Mouse (Mus musculus): Measurements from ENCODE around the gene Cbr2.
A peak's percentile ranks its signal among the peaks of the same experiment; 100 is the strongest.
"Not testable (repeated sequence)": the region's sequence is repeated elsewhere in the genome, so short reads cannot be mapped to it uniquely, and the experiment has no call there.

The Cbr2 gene

GRCm38 (mm10) chr11:120731858-120732680 is at the start of gene Cbr2:
Gene Cbr2 (minus strand): TSS chr11:120732114.
- no peak for DNase-seq (ENCODE audit: low read depth, low spot score)

GRCm38 (mm10) chr11:120781361-120781760 is 49.4 kb upstream of the Cbr2 start:
- not testable (repeated sequence) for DNase-seq (ENCODE audit: low read depth, low spot score)

- no peak for DNase-seq (ENCODE audit: low read depth, low spot score)
Measured at GRCm38 (mm10) chr11:120779876-120780275, 48.0 kb upstream of the Cbr2 start.

- no peak for DNase-seq (ENCODE audit: low read depth, low spot score)
Measured at GRCm38 (mm10) chr11:120777123-120777522, 45.2 kb upstream of the Cbr2 start.

GRCm38 (mm10) chr11:120775774-120776469 is 44.0 kb upstream of the Cbr2 start:
- DNase-seq (ENCODE audit: low read depth, low spot score): peak; percentile 93

- DNase-seq (ENCODE audit: low read depth, low spot score): no peak
Measured at GRCm38 (mm10) chr11:120773463-120774190, 41.7 kb upstream of the Cbr2 start.

GRCm38 (mm10) chr11:120772749-120773148 is 40.8 kb upstream of the Cbr2 start:
- DNase-seq (ENCODE audit: low read depth, low spot score): no peak

- DNase-seq (ENCODE audit: low read depth, low spot score): no peak
Measured at GRCm38 (mm10) chr11:120768206-120768605, 36.3 kb upstream of the Cbr2 start.

GRCm38 (mm10) chr11:120767023-120767422 is 35.1 kb upstream of the Cbr2 start:
- DNase-seq (ENCODE audit: low read depth, low spot score): not testable (repeated sequence)

- not testable (repeated sequence) for DNase-seq (ENCODE audit: low read depth, low spot score)
Measured at GRCm38 (mm10) chr11:120763121-120763999, 31.4 kb upstream of the Cbr2 start.

GRCm38 (mm10) chr11:120762672-120763041 is 30.7 kb upstream of the Cbr2 start, which contains the start of gene Hmga1b:
Gene Hmga1b (plus strand): TSS chr11:120762794.
- DNase-seq (ENCODE audit: low read depth, low spot score): not testable (repeated sequence)

- DNase-seq (ENCODE audit: low read depth, low spot score): no peak
Measured at GRCm38 (mm10) chr11:120761811-120762671, 30.1 kb upstream of the Cbr2 start.

GRCm38 (mm10) chr11:120760236-120760635 is 28.3 kb upstream of the Cbr2 start:
- no peak for DNase-seq (ENCODE audit: low read depth, low spot score)

- DNase-seq (ENCODE audit: low read depth, low spot score): no peak
Measured at GRCm38 (mm10) chr11:120751606-120752005, 19.7 kb upstream of the Cbr2 start.

- DNase-seq (ENCODE audit: low read depth, low spot score): no peak
Measured at GRCm38 (mm10) chr11:120749430-120749829, 17.5 kb upstream of the Cbr2 start.

GRCm38 (mm10) chr11:120747974-120748373 is 16.1 kb upstream of the Cbr2 start:
- no peak for DNase-seq (ENCODE audit: low read depth, low spot score)

GRCm38 (mm10) chr11:120744121-120744701 is 12.3 kb upstream of the Cbr2 start:
- no peak for DNase-seq (ENCODE audit: low read depth, low spot score)

- DNase-seq (ENCODE audit: low read depth, low spot score): no peak
Measured at GRCm38 (mm10) chr11:120740981-120741380, 9.1 kb upstream of the Cbr2 start.

- no peak for DNase-seq (ENCODE audit: low read depth, low spot score)
Measured at GRCm38 (mm10) chr11:120736424-120736823, 4.5 kb upstream of the Cbr2 start.

GRCm38 (mm10) chr11:120733521-120733920 is 1.6 kb upstream of the Cbr2 start:
- DNase-seq (ENCODE audit: low read depth, low spot score): no peak

Data from forelimb bud, embryonic 11.5 days (tissue).